Mouse (Mus musculus) embryonic facial prominence, embryonic 12.5 days (tissue): ENCODE data around the gene Chd4. TPM values are rescaled to one million over a fixed set of nuclear protein-coding genes. Genes with fewer than 3 reads are reported as not detected.
"Not testable (repeated sequence)": the region's sequence is repeated elsewhere in the genome, so short reads cannot be mapped to it uniquely, and the experiment has no call there.

Experiments used
- ATAC-seq: fragments of 200-750 bp; cut with Nextera tagmentation; 2 replicates; pipeline ENCODE4 v1.8.0; 2017; ENCODE audit not compliant: insufficient number of reproducible peaks, insufficient read depth, low FRiP score, low TSS enrichment
- H3K27ac ChIP-seq: fragments of 300-500 bp; sonication (generic); 2 replicates; pipeline ENCODE4 v1.5.1; 2016; ENCODE audit warnings: mild to moderate bottlenecking
- H3K27me3 ChIP-seq: fragments of 300-500 bp; sonication (generic); 2 replicates; pipeline ENCODE4 v1.6.1; 2016; ENCODE audit warnings: mild to moderate bottlenecking, moderate library complexity
- H3K36me3 ChIP-seq: fragments of 300-500 bp; sonication (generic); 2 replicates; pipeline ENCODE4 v1.6.1; 2016; ENCODE audit warnings: mild to moderate bottlenecking
- H3K4me1 ChIP-seq: fragments of 300-500 bp; sonication (generic); 2 replicates; pipeline ENCODE4 v1.6.1; 2016
- H3K4me2 ChIP-seq: fragments of 300-500 bp; sonication (generic); replicated peaks from 2 replicates; pipeline ENCODE4 v1.6.1; 2016; ENCODE audit warnings: mild to moderate bottlenecking, moderate library complexity
- H3K4me3 ChIP-seq: fragments of 300-500 bp; sonication (generic); 2 replicates; pipeline ENCODE4 v1.5.1; 2016; ENCODE audit warnings: mild to moderate bottlenecking
- H3K9ac ChIP-seq: fragments of 300-500 bp; sonication (generic); 2 replicates; pipeline ENCODE4 v1.6.1; 2016; ENCODE audit warnings: mild to moderate bottlenecking, moderate library complexity
- H3K9me3 ChIP-seq: fragments of 300-500 bp; sonication (generic); 2 replicates; pipeline ENCODE4 v1.6.1; 2016; ENCODE audit warnings: mild to moderate bottlenecking, moderate library complexity
- WGBS: fragments of 180-500 bp; shearing (Covaris S2); methylation state at CpG from one replicate; pipeline ENCODE4 v1.1.7; 2016; 5-methylcytosine and 5-hydroxymethylcytosine counted together
- polyA plus RNA-seq: library from polyadenylated mRNA; unstranded; fragments of >200 nt; fragmentation: Nextera tagmentation; extraction: Ambion mirVana; gene quantifications from 2 replicates; pipeline ENCODE4 v1.2.1, GENCODE M21; 2016

Gene Chd4
- polyA plus RNA-seq, 1 experiment from 2014 or later: 104 TPM

DNA sequence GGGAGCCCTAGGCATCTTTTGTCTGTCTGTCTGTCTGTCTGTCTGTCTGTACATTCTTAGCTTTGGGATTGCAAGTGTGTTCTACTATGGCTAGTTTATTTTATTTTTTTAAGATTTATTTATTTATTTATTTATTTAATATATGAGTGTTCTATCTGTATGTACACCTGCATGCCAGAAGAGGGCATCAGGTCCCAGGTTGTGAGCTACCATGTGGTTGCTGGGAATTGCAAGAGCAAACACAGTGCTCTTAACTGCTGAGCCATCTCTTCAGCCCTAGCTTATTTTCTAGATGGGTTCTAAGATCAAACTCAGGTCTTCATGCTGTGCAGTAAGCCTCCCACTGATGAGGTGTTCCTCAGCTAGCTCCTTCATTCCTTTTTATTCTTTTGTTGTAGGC is 58.8 kb downstream of the Chd4 start:
- ATAC-seq: no peak
- no peaks in the 10 kb centered on the region for H3K4me1 ChIP-seq
- H3K9me3 ChIP-seq: no peaks in the 10 kb centered on the region
- H3K4me3 ChIP-seq: no peak overlapping the region
- no peak overlapping the region for H3K9ac ChIP-seq
- no peak overlapping the region for H3K4me2 ChIP-seq
- no peaks in the 10 kb centered on the region for H3K27me3 ChIP-seq
- H3K36me3 ChIP-seq: peaks cover 55% of the 10 kb centered on the region
- H3K27ac ChIP-seq: no peak overlapping the region

DNA sequence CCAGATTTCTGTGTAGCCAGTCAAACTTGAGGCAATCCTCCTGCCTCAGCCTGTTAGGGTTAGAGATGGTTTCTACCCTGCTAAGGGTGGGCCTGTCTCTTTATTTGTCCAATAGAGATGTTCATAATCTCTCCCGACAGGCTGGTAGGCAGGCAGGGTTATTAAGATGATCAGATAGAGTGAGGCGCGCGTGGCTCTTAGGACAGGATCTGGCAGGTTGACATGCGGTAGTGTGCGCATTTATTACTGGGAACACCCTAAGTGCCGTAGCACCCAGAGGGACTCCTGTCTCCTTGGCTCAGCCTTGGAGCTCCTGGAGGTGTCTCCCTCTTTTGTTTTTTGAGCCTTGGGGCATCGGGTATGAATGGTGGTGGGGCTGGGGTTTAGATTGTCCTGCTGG is 59.5 kb downstream of the Chd4 start:
- no peak overlapping the region for H3K27ac ChIP-seq
- H3K36me3 ChIP-seq: peaks cover 59% of the 10 kb centered on the region
- no peak for ATAC-seq
- H3K9ac ChIP-seq: no peak overlapping the region
- no peaks in the 10 kb centered on the region for H3K9me3 ChIP-seq
- no peak overlapping the region for H3K4me3 ChIP-seq
- no peaks in the 10 kb centered on the region for H3K27me3 ChIP-seq
- H3K4me2 ChIP-seq: no peak overlapping the region
- WGBS: 89% methylated on average over 8 of the region's 8 CpGs
- no peaks in the 10 kb centered on the region for H3K4me1 ChIP-seq

DNA sequence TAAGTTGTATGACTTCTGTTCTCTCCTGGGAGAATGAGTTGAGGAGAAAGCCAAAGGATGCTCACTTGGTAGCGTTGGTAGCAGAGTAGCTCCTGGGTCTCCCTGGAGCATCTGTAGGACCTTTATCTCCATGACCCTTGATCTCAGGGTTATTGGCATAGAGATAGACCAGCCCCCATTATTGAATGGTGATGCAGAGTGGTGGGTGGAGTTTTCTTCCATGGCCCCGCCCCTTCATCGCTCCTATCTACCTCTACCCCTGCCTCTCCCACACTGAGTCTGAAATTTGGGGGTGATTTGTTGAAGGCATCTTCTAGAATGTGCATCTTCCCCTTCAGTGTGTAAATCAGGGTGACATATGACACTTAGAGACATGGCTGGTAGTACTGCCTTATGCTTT is 60.7 kb downstream of the Chd4 start:
- 87% methylated on average over 3 of the region's 3 CpGs for WGBS
- H3K4me3 ChIP-seq: no peak overlapping the region
- ATAC-seq: no peak
- peaks cover 6% of the 10 kb centered on the region; the same call in 1 of the 2 replicates for H3K4me1 ChIP-seq
- no peaks in the 10 kb centered on the region for H3K9me3 ChIP-seq
- H3K27me3 ChIP-seq: no peaks in the 10 kb centered on the region
- no peak overlapping the region for H3K4me2 ChIP-seq
- no peak overlapping the region for H3K27ac ChIP-seq
- peaks cover 66% of the 10 kb centered on the region for H3K36me3 ChIP-seq
- no peak overlapping the region for H3K9ac ChIP-seq

DNA sequence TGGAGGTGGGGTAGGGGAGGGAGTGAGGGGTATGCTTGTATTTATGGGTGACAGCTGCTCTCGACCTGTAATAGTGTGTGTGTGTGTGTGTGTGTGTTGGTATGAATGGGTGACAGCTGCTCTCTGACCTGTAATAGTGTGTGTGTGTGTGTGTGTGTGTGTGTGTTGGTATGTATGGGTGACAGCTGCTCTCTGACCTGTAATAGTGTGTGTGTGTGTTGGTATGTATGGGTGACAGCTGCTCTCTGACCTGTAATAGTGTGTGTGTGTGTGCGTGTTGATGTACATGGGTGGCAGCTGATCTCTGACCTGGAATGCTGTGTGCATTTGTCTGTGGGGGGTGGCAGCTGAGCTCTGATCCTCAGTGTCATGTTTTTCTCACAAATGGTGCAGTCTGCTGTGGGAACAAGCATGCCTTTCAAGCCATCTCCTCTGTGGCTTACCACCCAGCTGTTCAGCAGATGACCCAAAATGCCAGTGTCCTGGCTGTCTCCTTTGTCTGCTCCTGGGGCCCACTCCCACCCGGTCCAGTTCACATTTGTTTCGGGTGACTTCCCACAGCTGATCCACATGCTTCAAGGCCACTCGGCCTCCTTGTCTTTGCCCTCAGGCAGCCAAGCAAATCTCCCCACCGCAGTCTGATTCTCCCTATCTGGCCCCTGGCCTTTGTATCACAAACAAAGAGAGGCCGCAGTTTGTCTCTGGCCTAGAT is 61.3 kb downstream of the Chd4 start:
- Histone ChIP-seq H3K36me3 (peaks cover 62% of the 10 kb centered on the region), H3K27ac (peak overlapping the region; percentile 72), H3K4me2 (no peak overlapping the region), H3K4me1 (peaks cover 8% of the 10 kb centered on the region; the same call in 1 of the 2 replicates), H3K9ac (no peak overlapping the region), H3K4me3 (no peak overlapping the region), H3K27me3 (no peaks in the 10 kb centered on the region), H3K9me3 (no peaks in the 10 kb centered on the region)
- 47% methylated on average over 7 of the region's 7 CpGs for WGBS
- ATAC-seq: no peak

DNA sequence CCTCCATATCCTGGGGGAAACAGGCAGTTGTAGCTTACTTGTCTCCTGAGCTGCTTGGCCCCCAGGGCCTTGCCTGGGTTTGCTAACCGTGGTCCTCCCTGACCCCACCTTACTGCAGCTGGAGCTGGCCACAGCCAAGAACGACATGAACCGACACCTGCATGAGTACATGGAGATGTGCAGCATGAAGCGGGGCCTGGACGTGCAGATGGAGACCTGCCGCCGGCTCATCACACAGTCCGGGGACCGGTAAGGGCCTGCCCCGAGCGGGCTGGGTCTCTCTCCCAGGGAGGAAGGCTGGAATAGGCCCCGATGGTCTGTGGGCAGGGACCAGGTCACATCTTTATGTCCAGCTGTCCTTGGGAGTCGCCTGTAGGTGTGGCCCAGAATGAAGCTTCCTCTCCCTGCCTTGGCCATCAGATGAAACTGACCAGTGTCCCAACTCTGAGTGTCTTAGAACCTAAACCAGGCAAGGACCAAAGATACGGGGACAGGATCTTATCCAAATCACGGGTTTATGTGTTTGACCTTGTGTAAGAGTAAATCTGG is 63.2 kb downstream of the Chd4 start:
- no peaks in the 10 kb centered on the region for H3K27me3 ChIP-seq
- no peak overlapping the region for H3K27ac ChIP-seq
- peaks cover 20% of the 10 kb centered on the region for H3K4me1 ChIP-seq
- no peak overlapping the region for H3K9ac ChIP-seq
- WGBS: 84% methylated on average over 15 of the region's 15 CpGs
- peaks cover 53% of the 10 kb centered on the region for H3K36me3 ChIP-seq
- H3K9me3 ChIP-seq: no peaks in the 10 kb centered on the region
- H3K4me2 ChIP-seq: no peak overlapping the region
- no peak for ATAC-seq
- no peak overlapping the region for H3K4me3 ChIP-seq

DNA sequence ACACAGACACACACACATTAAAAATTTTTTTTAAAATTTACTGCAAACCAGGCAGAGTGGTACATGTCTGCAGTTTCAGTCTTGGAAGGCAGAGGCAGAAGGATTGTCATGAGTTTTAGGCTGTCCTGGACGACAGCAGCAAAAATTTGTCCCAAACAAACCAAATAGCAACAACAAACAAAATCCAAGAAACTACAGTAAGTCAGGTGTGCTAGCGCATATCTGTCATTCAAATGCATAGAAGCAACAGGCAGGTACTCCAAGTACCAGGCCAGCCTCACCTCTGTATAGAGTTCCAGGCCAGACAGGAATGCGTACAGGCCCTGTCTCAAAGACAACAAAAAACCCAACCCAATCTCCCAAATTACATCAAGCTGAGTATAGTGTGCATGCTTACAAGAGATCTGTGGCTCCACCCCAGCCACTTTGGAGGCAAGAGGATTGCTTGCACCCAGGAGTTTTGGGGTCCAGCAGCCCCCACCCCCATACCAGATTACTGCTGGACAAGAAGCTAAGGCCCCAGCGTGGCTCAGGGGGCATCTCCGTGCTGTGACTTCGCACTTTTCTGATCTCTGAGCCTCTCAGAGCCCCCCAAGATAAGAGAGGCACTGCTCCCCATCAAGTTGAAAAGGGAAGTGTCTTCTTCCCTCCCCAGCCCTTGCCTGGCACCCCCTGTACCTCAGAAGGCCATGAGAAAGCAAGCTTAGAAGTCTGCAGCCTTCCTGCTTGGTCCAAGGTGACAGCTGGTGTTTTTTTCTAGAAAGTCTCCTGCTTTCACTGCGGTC is 64.2 kb downstream of the Chd4 start:
- H3K36me3 ChIP-seq: peaks cover 51% of the 10 kb centered on the region
- 81% methylated on average over 7 of the region's 7 CpGs for WGBS

DNA sequence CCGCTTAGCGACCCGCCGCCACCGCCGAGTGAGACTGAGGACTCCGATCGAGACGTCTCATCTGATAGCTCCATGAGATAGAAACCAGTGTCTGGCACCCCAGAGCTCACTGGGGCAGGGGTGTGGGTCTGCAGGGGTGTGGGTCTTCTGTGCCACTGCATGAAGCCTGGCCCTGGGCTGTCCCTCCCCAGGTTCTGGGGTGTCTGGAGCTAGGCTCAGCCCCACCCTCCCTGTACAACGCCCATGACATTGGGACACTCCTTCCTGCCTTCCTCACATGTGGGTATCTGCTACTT is 64.7 kb downstream of the Chd4 start:
- Histone ChIP-seq H3K4me3 (no peak overlapping the region), H3K9me3 (no peaks in the 10 kb centered on the region), H3K4me2 (no peak overlapping the region), H3K4me1 (peaks cover 23% of the 10 kb centered on the region), H3K9ac (no peak overlapping the region), H3K27ac (peak overlapping the region; percentile 24; the same call in 1 of the 2 replicates), H3K27me3 (no peaks in the 10 kb centered on the region), H3K36me3 (peaks cover 50% of the 10 kb centered on the region)
- WGBS: 62% methylated on average over 10 of the region's 10 CpGs
- no peak for ATAC-seq

More for the DNA sequence above, 64.2 kb downstream of the Chd4 start:
- Histone ChIP-seq H3K4me2 (no peak overlapping the region), H3K4me1 (peaks cover 23% of the 10 kb centered on the region), H3K4me3 (no peak overlapping the region), H3K27me3 (no peaks in the 10 kb centered on the region), H3K27ac (peak overlapping the region; percentile 24; the same call in 1 of the 2 replicates), H3K9ac (no peak overlapping the region), H3K9me3 (no peaks in the 10 kb centered on the region)
- no peak for ATAC-seq

DNA sequence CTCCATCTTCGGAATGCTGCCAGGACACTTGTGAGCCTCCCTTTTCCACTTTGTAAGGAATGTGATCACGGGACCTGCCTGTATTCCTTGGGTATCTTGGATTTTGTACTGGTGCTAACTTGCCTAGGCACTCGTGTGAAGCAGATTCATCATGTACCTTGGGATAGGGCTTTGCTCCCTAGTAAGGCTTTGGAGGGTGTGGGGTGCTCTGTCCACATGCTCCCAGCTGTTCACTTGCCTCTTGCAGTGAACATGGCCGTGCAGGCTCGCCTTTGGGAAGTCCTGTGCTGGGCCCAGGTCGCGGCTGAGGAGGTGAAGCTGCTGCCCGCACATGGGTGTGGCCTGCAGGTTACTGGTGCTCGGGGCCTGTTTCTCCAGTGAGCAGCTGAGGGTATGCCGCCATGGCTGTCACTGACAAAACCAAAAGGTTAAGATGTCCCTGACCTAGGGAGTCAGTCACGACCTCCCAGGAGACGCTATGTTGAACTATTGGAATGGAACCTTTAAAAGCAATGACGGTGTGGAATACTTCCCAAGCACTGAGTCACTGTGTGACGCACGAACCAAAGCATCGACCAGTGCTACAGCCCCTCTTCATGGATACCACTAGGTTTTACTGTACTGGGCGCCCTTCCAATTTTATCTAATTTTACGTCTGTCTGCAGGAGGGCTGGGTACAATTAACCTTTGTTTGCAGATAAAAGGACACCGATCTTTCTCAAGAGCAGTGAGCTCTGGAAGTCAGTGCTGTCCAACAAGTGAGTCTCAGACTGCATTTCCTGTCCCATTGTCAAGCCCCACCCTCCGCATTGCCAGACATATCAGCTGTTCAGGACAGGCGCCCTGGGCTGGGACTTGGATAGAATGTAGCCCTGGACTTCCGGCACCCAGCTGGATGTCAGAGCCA is 65.3 kb downstream of the Chd4 start:
- Histone ChIP-seq H3K9me3 (no peaks in the 10 kb centered on the region), H3K27ac (peak overlapping the region; percentile 24), H3K4me1 (peaks cover 24% of the 10 kb centered on the region), H3K27me3 (no peaks in the 10 kb centered on the region), H3K4me3 (no peak overlapping the region), H3K4me2 (no peak overlapping the region), H3K36me3 (peaks cover 47% of the 10 kb centered on the region), H3K9ac (no peak overlapping the region)
- WGBS: 17% methylated on average over 22 of the region's 22 CpGs
- no peak for ATAC-seq

DNA sequence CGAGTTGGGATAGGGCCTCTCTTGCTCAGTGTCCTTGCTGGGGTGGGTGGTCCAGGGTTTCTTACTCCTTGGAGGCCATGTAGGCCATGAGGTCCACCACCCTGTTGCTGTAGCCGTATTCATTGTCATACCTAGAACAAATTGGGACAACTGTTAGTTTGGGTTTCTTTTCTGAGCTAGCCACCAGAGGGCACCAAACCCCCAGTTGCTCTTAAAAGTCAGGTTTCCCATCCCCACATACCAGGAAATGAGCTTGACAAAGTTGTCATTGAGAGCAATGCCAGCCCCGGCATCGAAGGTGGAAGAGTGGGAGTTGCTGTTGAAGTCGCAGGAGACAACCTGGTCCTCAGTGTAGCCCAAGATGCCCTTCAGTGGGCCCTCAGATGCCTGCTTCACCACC is 66.2 kb downstream of the Chd4 start:
- H3K27me3 ChIP-seq, H3K9ac ChIP-seq, H3K27ac ChIP-seq, H3K4me3 ChIP-seq, H3K4me2 ChIP-seq, H3K9me3 ChIP-seq, ATAC-seq: not testable (repeated sequence)
- WGBS: 15% methylated on average over 4 of the region's 5 CpGs
- peaks cover 47% of the 10 kb centered on the region for H3K36me3 ChIP-seq
- H3K4me1 ChIP-seq: peaks cover 32% of the 10 kb centered on the region

DNA sequence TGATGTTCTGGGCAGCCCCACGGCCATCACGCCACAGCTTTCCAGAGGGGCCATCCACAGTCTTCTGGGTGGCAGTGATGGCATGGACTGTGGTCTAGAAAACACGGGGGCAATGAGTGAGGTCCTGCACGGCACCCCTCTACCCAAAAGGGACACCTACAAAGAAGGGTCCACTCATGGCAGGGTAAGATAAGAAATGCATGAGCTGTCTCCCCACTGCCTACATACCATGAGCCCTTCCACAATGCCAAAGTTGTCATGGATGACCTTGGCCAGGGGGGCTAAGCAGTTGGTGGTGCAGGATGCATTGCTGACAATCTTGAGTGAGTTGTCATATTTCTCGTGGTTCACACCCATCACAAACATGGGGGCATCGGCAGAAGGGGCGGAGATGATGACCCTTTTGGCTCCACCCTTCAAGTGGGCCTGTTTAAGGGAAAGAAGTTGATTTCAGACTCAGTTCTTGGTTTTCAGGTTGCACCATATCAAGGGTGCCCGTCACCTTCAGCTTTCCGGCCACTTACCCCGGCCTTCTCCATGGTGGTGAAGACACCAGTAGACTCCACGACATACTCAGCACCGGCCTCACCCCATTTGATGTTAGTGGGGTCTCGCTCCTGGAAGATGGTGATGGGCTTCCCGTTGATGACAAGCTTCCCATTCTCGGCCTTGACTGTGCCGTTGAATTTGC is 67.0 kb downstream of the Chd4 start:
- not testable (repeated sequence) for H3K9ac ChIP-seq, H3K4me2 ChIP-seq, H3K9me3 ChIP-seq, H3K27ac ChIP-seq, H3K4me3 ChIP-seq, ATAC-seq, H3K27me3 ChIP-seq
- peaks cover 48% of the 10 kb centered on the region for H3K36me3 ChIP-seq
- peaks cover 40% of the 10 kb centered on the region for H3K4me1 ChIP-seq
- 75% methylated on average over 13 of the region's 16 CpGs for WGBS
